Mouse (Mus musculus) hindbrain, embryonic 15.5 days (tissue): ENCODE results near the gene Tmem132d. TPM values are rescaled to one million over a fixed set of nuclear protein-coding genes. Genes with fewer than 3 reads are reported as not detected.
A peak's percentile ranks its signal among the peaks of the same experiment; 100 is the strongest.

Experiments used
- ATAC-seq: fragments of 200-750 bp; cut with Nextera tagmentation; 2 replicates; pipeline ENCODE4 v1.8.0; 2017; ENCODE audit warnings: low read depth, moderate number of reproducible peaks, moderate TSS enrichment; ENCODE audit not compliant: low FRiP score
- H3K27ac ChIP-seq: fragments of 300-500 bp; sonication (generic); replicated peaks from 2 replicates; pipeline ENCODE4 v1.5.1; 2015; ENCODE audit warnings: mild to moderate bottlenecking, inconsistent platforms
- H3K27me3 ChIP-seq: fragments of 300-500 bp; sonication (generic); 2 replicates; pipeline ENCODE4 v1.6.1; 2015; ENCODE audit warnings: control low read depth, inconsistent platforms
- H3K36me3 ChIP-seq: fragments of 300-500 bp; sonication (generic); 2 replicates; pipeline ENCODE4 v1.6.1; 2015; ENCODE audit warnings: control low read depth, inconsistent platforms
- H3K4me1 ChIP-seq: fragments of 300-500 bp; sonication (generic); replicated peaks from 2 replicates; pipeline ENCODE4 v1.6.1; 2015; ENCODE audit warnings: control low read depth, inconsistent platforms
- H3K4me2 ChIP-seq: fragments of 300-500 bp; sonication (generic); 2 replicates; pipeline ENCODE4 v1.6.1; 2015; ENCODE audit warnings: moderate library complexity, mild to moderate bottlenecking, inconsistent platforms
- H3K4me3 ChIP-seq: fragments of 300-500 bp; sonication (generic); 2 replicates; pipeline ENCODE4 v1.5.1; 2015; ENCODE audit warnings: mild to moderate bottlenecking, inconsistent platforms
- H3K9ac ChIP-seq: fragments of 300-500 bp; sonication (generic); 2 replicates; pipeline ENCODE4 v1.6.1; 2015; ENCODE audit warnings: inconsistent platforms
- H3K9me3 ChIP-seq: fragments of 300-500 bp; sonication (generic); 2 replicates; pipeline ENCODE4 v1.6.1; 2016; ENCODE audit warnings: control low read depth, inconsistent platforms
- WGBS: fragments of 180-500 bp; shearing (Covaris S2); methylation state at CpG from one replicate; pipeline ENCODE4 v1.1.7; 2015; 5-methylcytosine and 5-hydroxymethylcytosine counted together
- polyA plus RNA-seq: library from polyadenylated mRNA; unstranded; fragments of >200 nt; fragmentation: Nextera tagmentation; extraction: Ambion mirVana; gene quantifications from 2 replicates; pipeline ENCODE4 v1.2.1, GENCODE M21; 2015

Gene Tmem132d
- polyA plus RNA-seq, 1 experiment from 2014 or later = 6.3 TPM

- Histone ChIP-seq H3K9me3 (no peaks in the 10 kb centered on the region), H3K9ac (no peak overlapping the region), H3K4me1 (no peaks in the 10 kb centered on the region), H3K4me3 (no peak overlapping the region), H3K27me3 (no peaks in the 10 kb centered on the region), H3K27ac (no peak overlapping the region), H3K36me3 (no peaks in the 10 kb centered on the region), H3K4me2 (no peak overlapping the region)
- 77% methylated on average over 2 of the region's 2 CpGs for WGBS
- ATAC-seq = no peak
Observed at GRCm38 (mm10) chr5:128302387-128302786, 130.5 kb downstream of the Tmem132d start.

GRCm38 (mm10) chr5:128291191-128291590, 141.7 kb downstream of the Tmem132d start:
- 0 out of 2 replicates have a peak, but pooled peaks cover 4% of the 10 kb centered on the region for H3K4me1 ChIP-seq
- 13% methylated on average over 2 of the region's 2 CpGs for WGBS
- no peaks in the 10 kb centered on the region for H3K36me3 ChIP-seq
- no peak overlapping the region for H3K4me2 ChIP-seq
- no peaks in the 10 kb centered on the region for H3K9me3 ChIP-seq
- no peaks in the 10 kb centered on the region for H3K27me3 ChIP-seq
- H3K27ac ChIP-seq = no peak overlapping the region
- no peak overlapping the region for H3K9ac ChIP-seq
- no peak for ATAC-seq
- H3K4me3 ChIP-seq = no peak overlapping the region

DNA sequence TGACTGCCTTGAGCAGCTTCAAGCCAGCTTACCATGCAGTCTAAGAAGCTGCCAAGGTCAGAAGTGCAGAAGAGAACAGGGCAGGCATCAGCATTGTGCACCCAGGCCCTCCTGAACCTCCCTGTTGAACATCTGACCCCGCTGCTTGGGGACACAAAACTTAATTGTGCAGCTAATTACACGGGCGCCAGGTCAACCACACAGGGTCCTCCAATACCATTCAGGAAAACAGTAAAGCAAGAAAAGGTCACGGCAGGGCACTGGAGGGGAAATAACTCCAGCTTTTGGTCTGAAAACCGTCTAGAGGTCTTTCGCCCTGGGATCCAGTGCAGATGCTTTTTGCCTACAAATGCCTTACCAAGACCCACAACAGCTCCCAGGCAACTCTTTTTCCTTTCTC, 159.6 kb downstream of the Tmem132d start:
- Histone ChIP-seq H3K9ac (no peak overlapping the region), H3K27ac (no peak overlapping the region), H3K9me3 (no peaks in the 10 kb centered on the region), H3K36me3 (no peaks in the 10 kb centered on the region), H3K4me2 (no peak overlapping the region), H3K27me3 (no peaks in the 10 kb centered on the region), H3K4me3 (no peak overlapping the region), H3K4me1 (no peaks in the 10 kb centered on the region)
- WGBS = 7% methylated on average over 6 of the region's 6 CpGs
- ATAC-seq = no peak

GRCm38 (mm10) chr5:128267366-128267765, 165.5 kb downstream of the Tmem132d start:
- Histone ChIP-seq H3K9ac (no peak overlapping the region), H3K36me3 (no peaks in the 10 kb centered on the region), H3K27ac (no peak overlapping the region), H3K9me3 (no peaks in the 10 kb centered on the region), H3K4me1 (no peaks in the 10 kb centered on the region), H3K27me3 (no peaks in the 10 kb centered on the region), H3K4me2 (no peak overlapping the region), H3K4me3 (no peak overlapping the region)
- ATAC-seq = no peak
- WGBS = 93% methylated on average over 6 of the region's 6 CpGs

DNA sequence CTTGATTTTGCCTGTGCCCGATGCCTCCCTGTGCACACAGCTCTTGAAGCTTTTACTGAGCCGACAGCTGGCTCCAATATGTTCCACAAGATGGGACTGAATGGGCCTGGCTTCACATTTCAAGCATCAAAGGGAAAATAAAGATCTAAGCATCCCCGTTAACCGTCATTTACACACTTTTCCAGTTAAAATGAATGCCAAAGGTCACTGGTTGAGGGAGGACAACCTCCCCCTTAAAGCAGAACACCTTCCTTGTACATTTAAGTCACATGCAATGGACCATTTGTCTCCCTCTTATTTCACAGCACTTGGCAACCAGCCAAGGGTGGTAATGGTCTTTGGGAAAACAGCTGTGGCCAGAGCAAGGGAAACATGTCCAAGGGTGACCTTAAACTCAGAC, 188.7 kb downstream of the Tmem132d start:
- no peak overlapping the region for H3K4me3 ChIP-seq
- WGBS = 62% methylated on average over 4 of the region's 4 CpGs

GRCm38 (mm10) chr5:128236638-128237335, 196.1 kb downstream of the Tmem132d start:
- H3K4me1 ChIP-seq = no peaks in the 10 kb centered on the region
- H3K4me2 ChIP-seq = no peak overlapping the region
- H3K9ac ChIP-seq = no peak overlapping the region
- H3K27ac ChIP-seq = no peak overlapping the region
- H3K27me3 ChIP-seq = no peaks in the 10 kb centered on the region
- no peak overlapping the region for H3K4me3 ChIP-seq
- H3K9me3 ChIP-seq = no peaks in the 10 kb centered on the region
- ATAC-seq = no peak
- no peaks in the 10 kb centered on the region for H3K36me3 ChIP-seq
- WGBS = 53% methylated on average over 9 of the region's 9 CpGs

More for the DNA sequence above, 188.7 kb downstream of the Tmem132d start:
- no peak for ATAC-seq
- Histone ChIP-seq H3K9me3 (no peaks in the 10 kb centered on the region), H3K36me3 (no peaks in the 10 kb centered on the region), H3K9ac (no peak overlapping the region), H3K27me3 (no peaks in the 10 kb centered on the region), H3K27ac (no peak overlapping the region), H3K4me2 (no peak overlapping the region), H3K4me1 (peaks cover 6% of the 10 kb centered on the region; the same call in 1 of the 2 replicates)

DNA sequence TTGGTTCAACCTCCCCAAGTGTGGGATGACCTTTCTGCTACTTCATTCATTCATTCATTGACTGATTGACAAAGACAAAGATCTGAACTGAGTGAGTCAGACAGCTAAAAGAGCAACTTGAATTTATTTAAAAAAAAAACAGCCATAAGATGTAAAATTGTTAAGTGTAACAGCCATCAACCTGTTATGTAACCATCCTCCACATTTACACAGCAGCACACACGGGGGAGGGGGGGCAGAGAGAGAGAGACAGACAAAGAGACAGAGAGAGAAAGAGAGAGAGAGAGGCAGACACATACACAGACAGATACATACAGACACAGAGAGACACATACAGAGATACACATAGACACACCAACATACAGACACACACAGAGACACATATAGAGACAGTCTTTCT, 197.3 kb downstream of the Tmem132d start:
- ATAC-seq = no peak
- H3K36me3 ChIP-seq = no peaks in the 10 kb centered on the region

GRCm38 (mm10) chr5:128233101-128233500, 199.8 kb downstream of the Tmem132d start:
- Histone ChIP-seq H3K4me1 (peaks cover 8% of the 10 kb centered on the region), H3K4me3 (no peak overlapping the region), H3K27me3 (no peaks in the 10 kb centered on the region), H3K36me3 (no peaks in the 10 kb centered on the region), H3K9me3 (no peaks in the 10 kb centered on the region), H3K9ac (no peak overlapping the region), H3K4me2 (no peak overlapping the region), H3K27ac (no peak overlapping the region)
- no peak for ATAC-seq

More for the DNA sequence above, 197.3 kb downstream of the Tmem132d start:
- Histone ChIP-seq H3K27ac (no peak overlapping the region), H3K4me3 (no peak overlapping the region), H3K9ac (no peak overlapping the region), H3K4me1 (peaks cover 1% of the 10 kb centered on the region), H3K27me3 (no peaks in the 10 kb centered on the region), H3K9me3 (no peaks in the 10 kb centered on the region), H3K4me2 (no peak overlapping the region)
- WGBS = 81% methylated on average over 1 of the region's 1 CpGs

DNA sequence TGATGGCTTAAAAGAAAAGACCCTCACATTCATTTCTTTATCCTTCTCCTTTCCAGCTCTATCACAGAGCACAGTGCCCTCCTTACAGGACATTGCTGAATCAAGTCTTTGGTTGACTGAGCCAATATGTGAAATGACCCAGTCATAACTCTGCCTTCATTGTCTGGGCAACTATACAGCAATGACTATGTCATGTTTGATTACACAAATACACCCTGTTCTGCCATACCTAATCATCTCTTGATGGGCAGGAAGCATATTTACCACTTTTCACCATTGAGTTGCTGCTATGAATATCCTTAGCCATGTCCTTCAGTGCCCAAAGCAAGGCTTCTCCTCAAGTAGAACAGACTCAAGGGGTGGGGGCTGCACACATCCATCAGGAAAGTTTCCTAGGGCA, 214.6 kb downstream of the Tmem132d start:
- Histone ChIP-seq H3K27ac (no peak overlapping the region), H3K4me2 (no peak overlapping the region), H3K36me3 (no peaks in the 10 kb centered on the region), H3K9ac (no peak overlapping the region), H3K4me3 (no peak overlapping the region), H3K4me1 (no peaks in the 10 kb centered on the region), H3K9me3 (no peaks in the 10 kb centered on the region), H3K27me3 (no peaks in the 10 kb centered on the region)
- no peak for ATAC-seq

DNA sequence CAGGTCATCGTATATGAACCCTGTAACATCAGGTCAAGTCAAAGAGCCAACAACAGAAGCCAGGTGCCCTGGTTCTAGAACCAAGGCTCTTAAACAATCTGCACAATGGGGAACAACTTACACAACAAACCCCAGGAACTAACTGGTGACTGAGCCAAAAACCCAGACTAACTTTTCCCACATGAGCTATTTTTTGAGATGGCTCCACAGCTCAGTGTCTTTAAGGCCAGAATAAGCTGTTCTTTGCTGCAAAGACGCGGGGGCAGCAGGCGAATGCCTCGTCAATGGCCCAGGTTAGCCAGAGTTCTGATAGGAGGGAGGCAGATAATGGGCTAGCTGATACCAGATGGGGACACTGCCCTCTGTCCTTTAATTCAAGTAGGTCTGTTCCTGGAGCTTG, 221.8 kb downstream of the Tmem132d start:
- Histone ChIP-seq H3K4me3 (no peak overlapping the region), H3K9me3 (no peaks in the 10 kb centered on the region), H3K4me1 (no peaks in the 10 kb centered on the region), H3K4me2 (no peak overlapping the region), H3K27ac (no peak overlapping the region), H3K36me3 (no peaks in the 10 kb centered on the region), H3K27me3 (no peaks in the 10 kb centered on the region), H3K9ac (no peak overlapping the region)
- ATAC-seq = no peak
- WGBS = 82% methylated on average over 5 of the region's 5 CpGs

- ATAC-seq = no peak; the same call in 1 of the 2 replicates
- H3K4me1 ChIP-seq = peaks cover 22% of the 10 kb centered on the region
- H3K36me3 ChIP-seq = no peaks in the 10 kb centered on the region
- no peaks in the 10 kb centered on the region for H3K9me3 ChIP-seq
- H3K4me3 ChIP-seq = no peak overlapping the region
- H3K9ac ChIP-seq = no peak overlapping the region
- no peak overlapping the region for H3K27ac ChIP-seq
- WGBS = 33% methylated on average over 2 of the region's 2 CpGs
- no peak overlapping the region for H3K4me2 ChIP-seq
- H3K27me3 ChIP-seq = no peaks in the 10 kb centered on the region
Observed at GRCm38 (mm10) chr5:128205716-128206115, 227.2 kb downstream of the Tmem132d start.

DNA sequence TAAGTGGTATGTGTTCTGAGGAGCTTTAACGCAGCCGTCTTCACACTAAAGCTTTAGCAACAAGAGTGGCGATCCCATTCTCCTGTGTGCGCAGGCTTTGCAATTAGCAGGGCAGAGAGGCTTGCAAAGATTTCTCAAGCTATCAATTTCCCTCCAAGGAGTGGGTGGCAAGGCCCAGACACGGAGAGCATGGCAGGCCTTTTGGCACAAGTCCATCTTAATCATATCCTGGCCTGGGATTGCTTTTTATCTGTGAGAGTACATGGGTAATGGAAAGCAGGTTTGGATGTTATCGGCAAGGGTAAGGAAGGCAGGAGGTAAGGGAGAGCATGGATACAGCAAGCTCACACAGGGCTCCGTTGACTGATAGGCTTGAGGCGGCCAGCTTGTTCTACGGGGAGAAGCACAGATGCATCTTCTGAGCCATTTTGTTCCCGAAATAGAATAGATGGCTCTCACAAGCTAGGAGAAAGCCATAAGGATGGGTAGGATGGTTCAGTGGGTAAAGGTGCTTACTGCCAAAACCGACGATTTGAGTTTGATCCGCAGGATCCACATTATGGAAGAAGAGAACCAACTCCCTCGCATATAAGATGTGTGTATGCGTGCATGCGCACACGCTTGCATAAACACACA, 228.1 kb downstream of the Tmem132d start:
- WGBS = 65% methylated on average over 17 of the region's 17 CpGs
- H3K4me2 ChIP-seq = no peak overlapping the region
- ATAC-seq = no peak
- H3K4me1 ChIP-seq = peaks cover 22% of the 10 kb centered on the region
- no peaks in the 10 kb centered on the region for H3K27me3 ChIP-seq
- H3K36me3 ChIP-seq = no peaks in the 10 kb centered on the region
- peak overlapping the region; percentile 7; the same call in 1 of the 2 replicates for H3K27ac ChIP-seq
- no peaks in the 10 kb centered on the region for H3K9me3 ChIP-seq
- H3K4me3 ChIP-seq = no peak overlapping the region
- H3K9ac ChIP-seq = no peak overlapping the region
